Mouse (Mus musculus): ENCODE data around the gene Cyp1a1. TPM values are rescaled to one million over a fixed set of nuclear protein-coding genes. Genes with fewer than 3 reads are reported as not detected.

Gene Cyp1a1
- not detected for total RNA-seq (2021)

GRCm38 (mm10) chr9:57687751-57688150 lies at the start of gene Cyp1a1:
Gene Cyp1a1 (plus strand): TSS chr9:57687928.
- DNase-seq = no peak
- intact Hi-C loops (cut with DNase I) = no loop called here

- DNase-seq = peak; percentile 39 to 48
- intact Hi-C loops (cut with DNase I) = no loop called here
These were observed 48.9 kb upstream of the Cyp1a1 start for GRCm38 (mm10) chr9:57638651-57639459.

- no peak for DNase-seq
- intact Hi-C loops (cut with DNase I) = loop anchor here (5.0 kb wide), 2 partner anchors 97 to 117 kb away; partner anchors contain the start of gene Cox5a
These were observed 47.9 kb upstream of the Cyp1a1 start for GRCm38 (mm10) chr9:57639661-57640328.

- peak; percentile 63 to 64 for DNase-seq
- intact Hi-C loops (cut with DNase I) = loop anchor here (5.0 kb wide), 2 partner anchors 98 to 118 kb away; partner anchors contain the start of gene Cox5a
These were observed 47.3 kb upstream of the Cyp1a1 start for GRCm38 (mm10) chr9:57640384-57640783.

GRCm38 (mm10) chr9:57641022-57641421 lies 46.7 kb upstream of the Cyp1a1 start:
- peak in 1 of 2 experiments; percentile 11 for DNase-seq
- intact Hi-C loops (cut with DNase I) = loop anchor here (5.0 kb wide), 2 partner anchors 99 to 119 kb away; partner anchors contain the start of gene Cox5a

- intact Hi-C loops (cut with DNase I) = loop anchor here (5.0 kb wide), 2 partner anchors 100 to 120 kb away; partner anchors contain the start of gene Cox5a
These were observed 45.8 kb upstream of the Cyp1a1 start for GRCm38 (mm10) chr9:57641775-57642550.

GRCm38 (mm10) chr9:57643169-57643855 lies 44.4 kb upstream of the Cyp1a1 start:
- intact Hi-C loops (cut with DNase I) = loop anchor here (5.0 kb wide), 2 partner anchors 101 to 121 kb away; partner anchors contain the start of gene Cox5a
- DNase-seq = no peak

More at GRCm38 (mm10) chr9:57641775-57642550, 45.8 kb upstream of the Cyp1a1 start:
- peak in 1 of 2 experiments; percentile 1 for DNase-seq

GRCm38 (mm10) chr9:57643856-57644180 lies 43.9 kb upstream of the Cyp1a1 start:
- DNase-seq = no peak
- intact Hi-C loops (cut with DNase I) = loop anchor here (2.0 to 5.0 kb wide), 3 partner anchors 13 to 122 kb away; partner anchors contain the start of gene Cox5a

GRCm38 (mm10) chr9:57644442-57644943 lies 43.2 kb upstream of the Cyp1a1 start:
- intact Hi-C loops (cut with DNase I) = loop anchor here (2.0 to 5.0 kb wide), 3 partner anchors 14 to 122 kb away; partner anchors contain the start of gene Cox5a
- no peak for DNase-seq

GRCm38 (mm10) chr9:57644944-57645893 lies 42.5 kb upstream of the Cyp1a1 start:
- intact Hi-C loops (cut with DNase I) = loop anchor here (2.0 to 5.0 kb wide), 4 partner anchors 14 to 123 kb away; partner anchors contain the start of genes Cox5a and Ulk3
- DNase-seq = peak; percentile 97

GRCm38 (mm10) chr9:57646551-57647103 lies 41.1 kb upstream of the Cyp1a1 start:
- intact Hi-C loops (cut with DNase I) = loop anchor here (5.0 kb wide), 1 partner anchor 59 kb away; the partner anchor contains the start of gene Ulk3
- peak in 1 of 2 experiments; percentile 8 for DNase-seq

GRCm38 (mm10) chr9:57647286-57648108 lies 40.2 kb upstream of the Cyp1a1 start:
- no peak for DNase-seq
- intact Hi-C loops (cut with DNase I) = loop anchor here (5.0 kb wide), 1 partner anchor 60 kb away; the partner anchor contains the start of gene Ulk3

- no peak for DNase-seq
- intact Hi-C loops (cut with DNase I) = no loop called here
These were observed 37.5 kb upstream of the Cyp1a1 start for GRCm38 (mm10) chr9:57650130-57650785.

GRCm38 (mm10) chr9:57650786-57651311 lies 36.9 kb upstream of the Cyp1a1 start:
- peak in 1 of 2 experiments; percentile 27 for DNase-seq
- intact Hi-C loops (cut with DNase I) = no loop called here

GRCm38 (mm10) chr9:57652351-57652750 lies 35.4 kb upstream of the Cyp1a1 start:
- intact Hi-C loops (cut with DNase I) = no loop called here
- peak in 1 of 2 experiments; percentile 1 for DNase-seq

GRCm38 (mm10) chr9:57652855-57653254 lies 34.9 kb upstream of the Cyp1a1 start:
- no peak for DNase-seq
- intact Hi-C loops (cut with DNase I) = no loop called here
